Mouse (Mus musculus) hindlimb bud, embryonic 11.5 days (tissue): ENCODE data around the gene Msl3.
A peak's percentile ranks its signal among the peaks of the same experiment; 100 is the strongest.
"Not testable (repeated sequence)": the region's sequence is repeated elsewhere in the genome, so short reads cannot be mapped to it uniquely, and the experiment has no call there.

Experiments
- DNase-seq: peaks from one replicate; pipeline ENCODE4 v3.0.0-alpha.2; 2012; ENCODE audit warnings: low read depth, low spot score; ENCODE audit errors: extremely low spot score

The Msl3 gene

DNA sequence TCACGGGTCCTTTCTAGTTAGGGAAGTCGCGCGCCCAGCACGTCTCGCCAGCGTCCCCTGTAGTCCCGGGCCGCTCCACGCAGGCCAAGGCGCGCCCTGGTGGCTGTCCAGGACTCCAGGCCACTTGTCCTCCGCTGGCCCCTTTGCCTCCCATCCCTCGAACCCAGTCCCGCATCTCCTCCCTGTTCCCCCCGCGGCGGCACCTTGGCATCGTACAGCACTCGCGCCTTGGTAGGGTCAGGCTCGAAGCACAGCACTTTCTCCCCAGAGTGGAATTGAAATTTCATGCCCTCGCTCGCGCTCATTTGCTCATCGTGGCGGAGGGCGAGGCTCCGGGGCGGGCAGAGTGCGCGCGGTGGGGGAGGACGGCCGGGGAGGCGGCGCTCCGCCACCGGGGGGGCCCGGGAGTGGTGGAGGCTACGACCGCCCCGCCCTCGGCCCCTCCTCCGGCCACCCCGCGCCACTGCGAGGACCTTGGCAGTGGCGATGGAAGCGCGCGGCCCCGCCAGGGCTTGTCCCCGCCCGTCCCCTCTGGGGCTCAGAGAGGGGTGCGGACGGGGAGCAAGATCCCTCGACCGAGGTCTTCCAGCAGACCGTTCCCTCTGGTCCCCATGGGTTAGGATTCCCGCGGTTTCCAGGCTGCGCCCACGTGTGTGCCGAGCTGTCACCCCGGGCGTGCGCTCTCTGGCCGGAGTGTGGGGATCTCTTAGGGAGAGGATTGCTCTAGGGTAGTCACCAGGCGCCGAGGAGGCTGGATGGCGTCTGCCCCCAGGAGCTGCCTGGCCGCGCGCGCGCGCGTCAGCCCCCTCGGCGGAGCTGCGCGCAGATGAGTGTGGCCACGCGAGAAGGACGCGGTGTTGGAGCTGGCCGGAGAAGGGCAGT, at the start of gene Msl3:
Gene Msl3 (minus strand): TSS at position 374 of the 882 bp plus-strand sequence.
- DNase-seq, result no peak

DNA sequence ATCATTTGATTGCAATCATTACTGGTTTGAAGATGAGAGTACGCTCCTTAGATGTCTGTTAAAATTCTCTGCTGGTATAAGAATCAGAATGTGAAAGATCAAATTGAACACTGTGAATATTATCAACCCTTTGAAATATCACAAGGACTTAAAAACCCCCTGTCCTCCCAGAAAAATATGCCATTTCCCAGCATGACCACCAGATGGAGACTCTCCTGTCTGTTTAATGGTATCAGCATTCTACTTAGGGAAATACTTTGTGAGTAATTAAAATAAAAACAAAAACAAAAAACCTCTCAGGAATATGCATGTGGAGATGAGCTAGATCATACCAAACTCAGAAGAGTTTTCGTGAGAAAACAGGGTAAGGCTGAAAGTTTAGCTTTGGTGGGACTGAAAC, 44.3 kb upstream of the Msl3 start:
- DNase-seq, result no peak

DNA sequence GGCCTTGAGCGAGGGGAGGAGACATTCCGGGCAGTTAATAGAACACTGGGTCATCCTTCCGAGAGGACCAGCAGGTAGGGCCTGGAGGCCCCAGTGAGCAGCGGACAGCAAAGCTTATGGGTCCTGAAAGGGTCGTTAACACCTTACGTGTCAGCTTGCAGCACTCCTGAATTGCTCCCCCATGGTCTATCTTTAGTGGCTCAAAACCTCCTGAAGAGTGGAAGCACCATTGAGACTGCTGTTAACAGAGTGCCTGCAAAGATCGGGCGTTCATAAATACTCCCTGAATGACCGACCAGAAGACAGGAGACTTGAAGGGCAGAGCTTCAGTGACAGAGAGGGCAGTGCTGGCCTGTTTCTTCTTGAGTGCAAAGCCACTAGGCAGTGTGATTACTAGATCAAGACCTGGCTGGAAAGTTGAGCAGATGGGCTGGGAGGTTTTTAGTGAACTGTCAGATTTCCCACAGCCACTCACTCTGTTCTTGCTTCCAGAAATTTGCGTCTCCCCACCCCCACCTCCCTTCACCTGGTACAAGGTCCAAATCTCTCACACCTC, 787 bp upstream of the Msl3 start:
- DNase-seq, result no peak

DNA sequence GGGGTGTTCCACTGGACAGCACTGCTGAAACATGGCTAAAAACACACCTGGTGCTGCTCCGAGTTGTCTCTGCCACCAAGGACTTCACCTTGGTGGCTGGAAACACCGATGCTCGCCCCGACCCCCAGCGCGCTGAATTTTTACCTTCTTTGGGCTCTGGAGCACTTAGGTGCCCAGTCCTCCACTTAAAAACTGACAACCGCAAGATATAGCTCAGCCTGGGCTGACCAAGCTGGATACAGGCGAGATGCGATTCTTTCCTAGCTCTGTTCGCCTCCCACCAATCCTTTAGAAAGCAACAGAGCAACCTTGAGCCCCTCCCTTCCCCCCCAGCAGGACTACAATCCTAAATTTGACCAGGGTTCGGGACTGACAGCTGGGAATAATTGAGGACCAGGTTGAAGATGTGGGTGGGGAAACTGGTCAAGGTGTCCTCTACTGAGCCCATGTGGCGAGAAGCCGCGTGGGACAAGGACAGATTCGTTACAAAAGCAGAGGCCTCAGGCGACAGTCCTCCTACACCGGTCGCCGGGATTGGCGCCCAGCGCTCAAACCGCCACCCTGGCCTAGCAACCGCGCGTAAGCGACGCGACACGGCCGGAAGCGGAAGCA, 679 bp downstream of the Msl3 start:
- no peak for DNase-seq

DNA sequence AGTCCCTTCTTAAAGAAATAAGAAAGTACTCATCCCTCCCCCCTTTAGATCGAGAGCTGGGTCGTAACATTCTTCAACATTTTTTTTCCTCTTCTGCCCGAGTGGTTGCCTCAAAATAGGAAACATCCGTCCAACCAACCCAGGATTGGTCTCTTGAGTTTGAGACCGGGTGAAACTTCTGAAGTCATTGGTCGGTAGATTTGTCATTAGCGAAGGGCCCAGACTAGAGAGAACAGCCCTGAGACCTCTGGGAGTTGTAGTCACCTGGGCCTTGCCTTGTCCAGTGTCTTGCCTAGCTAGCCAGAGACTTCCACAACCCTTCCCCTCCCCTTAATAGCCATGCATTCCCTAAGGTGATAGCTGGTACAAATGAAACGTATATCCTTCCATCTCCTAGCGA, 1.3 kb downstream of the Msl3 start:
- peak; percentile 41 for DNase-seq

DNA sequence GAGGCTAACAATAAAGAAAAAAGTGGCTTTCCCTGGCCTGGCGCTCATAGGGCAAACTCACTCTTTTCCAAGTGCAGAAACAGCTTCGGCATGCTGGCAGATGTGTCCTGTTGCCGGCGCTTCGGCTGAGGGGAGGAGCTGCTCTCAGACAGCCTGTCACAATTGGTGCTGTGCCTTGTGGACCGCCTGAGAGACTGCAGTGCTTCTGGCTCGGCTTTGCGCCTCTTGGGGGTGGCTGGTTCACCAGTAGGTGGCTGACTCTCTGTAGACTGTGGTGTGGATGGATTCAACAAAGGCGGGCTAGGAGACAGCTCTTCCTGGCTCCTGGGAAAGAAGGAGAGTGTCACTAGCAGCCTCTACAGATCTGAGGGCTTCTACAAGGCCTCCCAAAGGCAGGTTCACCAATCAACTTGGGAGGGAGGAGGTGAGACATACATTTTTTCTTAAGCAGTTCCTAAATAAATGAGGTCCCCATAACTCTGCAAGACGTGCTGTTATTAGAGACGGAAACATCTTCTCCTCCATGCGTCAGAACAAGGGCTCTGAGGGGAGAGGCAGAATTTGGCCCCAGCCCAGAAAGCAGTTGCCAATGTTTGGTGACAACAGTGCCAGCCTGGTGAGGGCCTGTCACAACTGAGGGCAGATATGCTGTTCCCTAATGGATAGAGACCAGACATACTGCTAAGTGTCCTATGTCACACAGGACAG, 9.6 kb downstream of the Msl3 start:
- no peak for DNase-seq

DNA sequence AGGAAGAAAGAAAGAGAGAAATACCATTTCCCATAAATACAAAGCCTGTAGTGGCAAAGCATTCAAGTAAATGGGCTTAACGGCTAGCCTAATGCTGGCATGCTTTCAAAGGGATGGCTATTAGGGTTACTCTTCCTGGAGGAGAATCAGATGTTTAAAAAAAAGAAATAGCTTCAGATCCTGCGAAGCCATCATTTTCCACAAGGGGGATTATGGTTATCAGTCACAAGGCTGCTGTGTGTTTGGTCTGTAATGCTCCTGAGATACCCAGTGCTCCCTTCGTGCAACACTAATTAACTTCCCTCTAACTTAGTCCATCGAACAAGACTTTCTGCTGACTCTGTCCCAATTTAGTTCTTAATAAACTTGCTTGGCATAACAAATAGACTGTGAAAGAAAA, 13.5 kb downstream of the Msl3 start:
- no peak for DNase-seq

DNA sequence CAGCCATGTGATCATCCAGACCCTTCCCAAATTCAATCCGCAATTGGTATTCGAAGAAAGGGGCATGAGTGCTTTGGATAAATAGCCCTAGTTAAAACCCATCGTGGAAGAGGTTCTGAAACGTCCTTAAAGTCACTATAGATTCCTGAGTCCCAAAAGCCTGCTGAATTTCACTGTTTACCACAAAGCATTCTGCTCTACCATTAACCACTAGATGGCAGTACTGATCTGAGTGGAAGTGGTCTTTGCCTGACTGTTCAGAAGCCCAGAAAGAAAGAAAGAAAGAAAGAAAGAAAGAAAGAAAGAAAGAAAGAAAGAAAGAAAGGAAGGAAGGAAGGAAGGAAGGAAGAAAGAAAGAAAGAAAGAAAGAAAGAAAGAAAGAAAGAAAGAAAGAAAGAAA, 13.9 kb downstream of the Msl3 start:
- not testable (repeated sequence) for DNase-seq

DNA sequence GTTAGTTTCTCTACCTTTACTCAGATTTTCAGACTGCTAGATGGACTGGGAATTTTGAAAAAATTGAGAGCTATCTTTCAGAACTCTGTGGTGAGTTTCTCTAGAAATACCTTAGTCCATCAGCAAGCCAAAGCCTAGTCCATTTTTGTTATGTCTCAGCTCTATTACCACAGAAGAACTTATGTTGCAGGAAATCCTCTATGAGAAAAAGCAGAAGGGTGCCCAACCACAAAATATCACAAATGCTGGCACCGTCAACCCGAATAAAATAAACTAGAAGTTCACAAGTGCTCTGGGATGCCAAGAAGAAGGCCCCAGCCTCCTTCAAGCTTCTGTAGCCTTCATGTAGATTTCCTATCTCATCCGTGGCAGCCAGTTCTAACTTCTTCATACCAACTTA, 14.4 kb downstream of the Msl3 start:
- no peak for DNase-seq

DNA sequence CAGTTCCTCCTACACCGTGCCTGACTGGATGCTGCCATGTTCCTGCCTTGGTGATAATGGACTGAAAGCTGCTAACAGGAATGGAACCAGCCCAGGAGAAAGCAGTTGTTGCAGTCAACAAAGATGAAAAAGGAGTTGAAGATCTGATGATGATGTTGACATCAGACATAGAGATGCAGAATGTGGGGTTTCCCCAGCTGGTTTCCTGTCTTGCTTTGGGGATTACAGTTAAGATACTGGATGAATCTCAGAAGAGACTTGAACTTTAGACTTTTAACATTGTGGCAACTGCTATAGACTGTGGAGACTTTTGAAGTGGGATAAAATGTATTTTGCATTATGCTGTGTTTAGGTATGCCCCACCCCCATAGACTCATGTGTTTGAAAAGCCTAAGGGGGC, 15.9 kb downstream of the Msl3 start:
- no peak for DNase-seq

DNA sequence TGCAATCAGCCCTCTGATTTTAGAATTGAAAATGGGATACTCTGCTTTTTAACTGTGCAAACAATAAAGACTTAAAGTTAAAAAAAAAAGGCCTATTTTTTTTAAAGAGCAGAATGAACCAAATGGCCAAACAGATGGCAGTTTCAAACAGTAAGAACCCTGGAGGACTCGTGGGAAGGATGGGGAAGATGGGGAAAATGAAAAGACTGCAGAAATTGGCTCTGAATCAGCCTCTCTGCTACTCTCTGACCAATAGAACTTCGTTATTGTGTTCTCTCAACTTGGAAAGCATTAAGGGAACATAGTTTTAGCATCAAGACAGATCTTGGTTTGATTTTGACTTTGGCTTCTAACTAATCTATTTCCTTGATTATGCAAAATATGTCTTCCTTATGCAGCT, 24.4 kb downstream of the Msl3 start:
- no peak for DNase-seq

DNA sequence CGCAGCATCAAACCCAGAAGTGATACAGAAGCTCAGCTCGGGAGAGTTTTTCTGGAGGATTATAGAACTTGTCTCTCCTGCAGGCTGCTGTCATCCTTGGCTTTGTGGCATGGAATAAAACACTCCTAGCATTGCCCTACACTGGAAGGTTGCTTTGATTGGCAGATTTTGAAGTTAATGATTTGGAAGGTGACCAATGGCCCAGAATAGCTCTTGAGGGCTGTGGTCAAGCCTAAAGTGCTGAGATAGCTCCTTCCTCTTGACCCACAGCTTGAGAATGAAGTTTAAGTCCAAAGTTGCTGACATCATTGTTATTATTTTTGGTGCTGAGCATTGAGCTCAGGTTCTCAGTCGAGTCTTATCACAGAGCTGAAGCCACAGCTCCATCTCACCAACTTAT, 26.0 kb downstream of the Msl3 start:
- DNase-seq, result no peak

DNA sequence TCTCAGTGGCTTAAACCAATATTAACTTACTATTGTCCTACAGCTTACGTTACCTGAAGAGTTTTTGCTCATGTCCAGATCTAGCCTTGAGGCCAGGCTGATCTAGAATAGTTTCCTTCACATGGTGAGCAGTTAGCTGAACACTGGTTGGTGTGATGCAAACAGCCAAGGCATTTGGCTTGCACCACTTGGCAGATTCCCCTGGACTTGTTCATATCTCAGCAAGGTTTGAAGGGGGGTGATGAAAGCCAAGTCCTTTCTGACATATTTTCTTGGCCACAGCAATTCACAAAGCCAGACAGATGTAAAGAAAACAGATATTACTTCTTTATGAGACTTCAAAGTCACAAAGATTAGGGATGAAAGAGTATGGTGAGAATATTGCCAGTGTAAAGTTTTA, 30.2 kb downstream of the Msl3 start:
- no peak for DNase-seq

DNA sequence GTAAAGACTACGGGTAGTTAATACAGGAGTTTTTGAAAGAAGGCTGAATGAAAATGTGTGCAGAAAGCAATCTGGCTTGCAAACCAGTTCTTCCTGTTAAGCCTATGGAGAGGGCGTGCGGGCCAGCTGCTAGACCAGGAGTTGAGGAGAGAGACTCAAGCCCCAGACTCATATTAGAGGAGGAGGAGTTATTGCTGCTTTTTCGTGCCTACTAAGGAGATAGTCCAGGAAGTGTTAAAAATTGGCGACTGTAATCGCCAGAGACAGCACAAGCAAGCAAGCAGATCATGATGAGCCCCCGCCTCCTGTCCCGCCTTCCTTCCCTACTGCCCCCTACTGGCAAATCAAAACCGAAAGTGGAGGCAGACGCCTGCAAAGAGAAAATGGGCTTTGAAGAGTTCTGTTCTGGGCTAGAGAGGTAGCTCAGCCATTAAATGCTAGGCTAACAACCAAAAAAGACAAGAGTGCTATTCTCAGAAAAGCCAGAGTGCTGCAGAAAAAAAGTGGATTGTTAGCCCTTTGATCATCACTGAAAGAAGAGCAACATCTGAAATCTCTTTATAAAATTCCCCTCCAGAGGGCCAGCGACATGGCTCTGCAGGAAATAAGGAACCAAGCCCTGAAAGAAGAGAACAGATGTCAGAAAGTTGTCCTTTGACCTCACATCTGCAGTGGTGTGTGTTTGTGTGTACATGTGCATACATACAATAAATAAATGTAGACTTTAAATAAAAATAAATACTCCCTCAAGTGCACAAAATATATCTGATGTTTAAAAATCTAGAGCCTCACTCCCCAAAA, 33.9 kb downstream of the Msl3 start:
- DNase-seq, result peak; percentile 18
